Mouse (Mus musculus): ENCODE measurements at regions not wholly inside any gene's neighbourhood (a gene's known extent, or its start where the extent isn't known, plus 50 kb on each side); places are given as distances from the start of the nearest gene placed in this dataset.

DNA sequence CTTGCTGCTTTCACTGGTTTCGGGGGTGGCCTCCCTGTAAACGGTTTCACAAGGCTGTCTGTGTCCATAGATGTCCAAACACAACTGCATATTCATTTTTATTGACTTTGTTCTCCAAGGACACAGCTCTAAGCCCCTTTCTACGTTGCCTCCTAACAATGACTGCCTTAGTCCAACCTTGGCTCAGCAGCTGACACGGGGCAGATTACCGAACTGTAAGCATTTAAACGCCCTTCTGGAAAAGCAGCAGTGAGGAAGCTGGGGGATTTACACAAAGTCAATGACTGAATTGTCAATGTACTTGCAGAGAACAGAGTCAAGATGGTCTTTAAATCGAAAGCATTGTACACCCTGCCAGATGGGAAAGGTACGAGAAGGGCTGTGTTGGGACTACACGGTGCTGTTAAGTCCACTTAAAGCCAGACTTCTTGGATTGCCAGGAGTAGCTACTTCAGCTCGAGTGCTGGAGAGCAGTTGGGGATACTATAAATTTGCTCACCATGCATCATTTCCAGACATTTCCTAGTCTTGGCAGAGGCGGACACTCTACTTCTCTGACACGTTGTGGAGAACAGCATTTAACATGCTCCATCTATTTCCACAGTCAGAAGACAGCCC is 149.0 kb downstream of the Dact1 start:
- TF ChIP-seq CTCF (IDR thresholded peaks at IDR 0.05; ENCODE audit: extremely low read depth, insufficient read length, insufficient replicate concordance, low read depth, low read length) = no peak
- TF ChIP-seq POLR2A (IDR thresholded peaks at IDR 0.05; ENCODE audit: low read depth, low read length) = no peak

Data from small intestine, adult 2 months (tissue).